ENCODE assay signal across 25 mouse cellular contexts in genomic region chr5:55439158-55439557, GRCm38 (mm10).
"Had no signal": no experiment of that assay in that cellular context is flagged by ENCODE, and none has a peak within 500 bp of the region (broad histone marks: within the 10 kb centered on the region; RNA-seq: fewer than 3 reads in every experiment).

No protein-coding gene starts in this region.

- H3K9ac ChIP-seq: heart, embryonic 13.5 days; heart, embryonic 15.5 days; hindbrain, embryonic 13.5 days; hindbrain, embryonic 15.5 days; kidney, embryonic 15.5 days; limb, embryonic 13.5 days; limb, embryonic 15.5 days had no signal

- H3K4me3 ChIP-seq: heart, adult 2 months; heart, embryonic 13.5 days; heart, embryonic 15.5 days; hindbrain, embryonic 13.5 days; hindbrain, embryonic 15.5 days; kidney, embryonic 15.5 days; limb, embryonic 13.5 days; limb, embryonic 15.5 days had no signal

- H3K36me3 ChIP-seq: heart, embryonic 13.5 days; heart, embryonic 15.5 days; hindbrain, embryonic 13.5 days; hindbrain, embryonic 15.5 days; kidney, embryonic 15.5 days; limb, embryonic 13.5 days; limb, embryonic 15.5 days had no signal

- H3K9me3 ChIP-seq: heart, embryonic 13.5 days; heart, embryonic 15.5 days; hindbrain, embryonic 13.5 days; hindbrain, embryonic 15.5 days; kidney, embryonic 15.5 days; limb, embryonic 13.5 days; limb, embryonic 15.5 days had no signal

- H3K4me1 ChIP-seq: heart, embryonic 13.5 days; heart, embryonic 15.5 days; hindbrain, embryonic 13.5 days; hindbrain, embryonic 15.5 days; kidney, embryonic 15.5 days; limb, embryonic 13.5 days; limb, embryonic 15.5 days had no signal

- H3K27ac ChIP-seq: heart, adult 2 months; heart, embryonic 13.5 days; heart, embryonic 15.5 days; hindbrain, embryonic 13.5 days; hindbrain, embryonic 15.5 days; hindbrain, postnatal 0 days; kidney, embryonic 15.5 days; kidney, postnatal 0 days; limb, embryonic 13.5 days; limb, embryonic 15.5 days had no signal

- H3K27me3 ChIP-seq: heart, embryonic 13.5 days; heart, embryonic 15.5 days; hindbrain, embryonic 13.5 days; hindbrain, embryonic 15.5 days; kidney, embryonic 15.5 days; limb, embryonic 13.5 days; limb, embryonic 15.5 days had no signal

- H3K4me2 ChIP-seq: heart, embryonic 11.5 days; heart, embryonic 13.5 days; heart, embryonic 15.5 days; hindbrain, embryonic 13.5 days; hindbrain, embryonic 15.5 days; kidney, embryonic 15.5 days; limb, embryonic 13.5 days; limb, embryonic 15.5 days had no signal

- ATAC-seq: hindbrain, postnatal 0 days; intestine, embryonic 16.5 days had no signal

- DNase-seq: gastrocnemius, postnatal 14 days; gastrocnemius, postnatal 36 days; heart, adult 11 months; heart, adult 2 months; heart, postnatal 14 days; heart, postnatal 36 days; kidney, adult 11 months; kidney, adult 2 months; kidney, adult 9 months; kidney, postnatal 14 days; kidney, postnatal 36 days; layer of hippocampus, adult 9-11 months; layer of hippocampus, postnatal 36 days; left cerebral cortex, postnatal 4 days had no signal
